Mouse (Mus musculus): ENCODE results near the gene Agr3.

The Agr3 gene

GRCm38 (mm10) chr12:35925402-35925801 is at the start of gene Agr3:
Gene Agr3 (plus strand): TSS chr12:35925620.
- DNase-seq (ENCODE audit: low read depth, low spot score) = no peak
- Histone ChIP-seq H3K36me3 (ENCODE audit: control insufficient read depth, insufficient read depth, low read length, poor library complexity, severe bottlenecking) (no peaks in the 10 kb centered on the region), H3K27me3 (ENCODE audit: control insufficient read depth, insufficient read depth, low read length, poor library complexity, severe bottlenecking) (no peaks in the 10 kb centered on the region)

DNA sequence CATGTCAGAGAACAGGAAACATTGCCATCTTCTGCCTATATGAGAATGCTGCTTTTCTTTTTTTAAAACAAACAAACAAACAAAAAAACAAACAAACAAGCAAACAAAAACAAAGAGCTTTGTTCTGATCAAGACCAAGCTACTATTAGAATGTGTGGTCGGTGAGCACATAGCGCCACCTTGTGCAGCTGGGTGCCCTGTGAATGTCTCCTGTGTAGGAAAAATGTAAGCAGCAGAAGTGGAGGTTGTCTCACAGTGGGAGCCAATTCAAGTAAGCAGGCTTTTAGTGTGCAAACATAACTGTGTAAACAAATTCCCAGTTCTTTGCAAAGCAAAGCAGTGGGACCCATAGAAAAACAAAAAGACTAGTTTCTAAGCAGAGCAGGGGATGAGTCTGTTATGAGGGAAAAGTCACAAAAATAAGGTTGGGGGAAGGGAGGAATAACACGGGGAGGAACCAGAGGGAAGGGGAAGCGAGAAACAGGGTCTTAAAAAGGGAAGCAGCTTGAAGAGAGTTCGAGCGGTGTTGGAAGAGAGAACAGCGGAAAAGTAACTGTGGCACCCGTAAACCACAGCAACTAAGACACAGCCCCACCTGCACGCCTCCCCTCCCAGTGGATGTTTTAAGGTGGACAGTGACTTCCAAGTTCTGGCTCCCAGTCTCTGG is 40.4 kb upstream of the Agr3 start:
- peak; percentile 31 for DNase-seq (ENCODE audit: low read depth, low spot score)
- no peaks in the 10 kb centered on the region for H3K27me3 ChIP-seq (ENCODE audit: control insufficient read depth, insufficient read depth, low read length, poor library complexity, severe bottlenecking)
- H3K36me3 ChIP-seq (ENCODE audit: control insufficient read depth, insufficient read depth, low read length, poor library complexity, severe bottlenecking) = no peaks in the 10 kb centered on the region

DNA sequence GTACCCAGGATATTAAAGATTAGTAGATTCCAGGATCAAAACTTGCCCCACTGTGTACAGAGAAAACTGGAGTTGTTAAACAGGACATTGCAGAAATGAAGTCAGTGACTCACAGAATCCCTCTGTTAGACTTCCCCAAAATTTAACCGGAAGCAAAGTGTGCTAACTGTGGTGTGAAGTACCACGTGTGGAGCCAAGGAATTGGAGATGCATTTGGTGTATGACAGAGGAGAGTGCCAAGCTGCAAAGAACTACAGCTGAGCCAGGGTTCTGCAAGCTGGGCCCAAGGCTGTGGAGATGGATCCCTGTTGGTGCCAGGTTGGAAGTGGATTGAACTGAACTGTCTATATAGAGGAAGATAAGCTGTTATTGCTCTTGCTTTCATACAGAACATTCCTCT is 36.0 kb upstream of the Agr3 start:
- H3K27me3 ChIP-seq (ENCODE audit: control insufficient read depth, insufficient read depth, low read length, poor library complexity, severe bottlenecking) = no peaks in the 10 kb centered on the region
- H3K36me3 ChIP-seq (ENCODE audit: control insufficient read depth, insufficient read depth, low read length, poor library complexity, severe bottlenecking) = no peaks in the 10 kb centered on the region
- no peak for DNase-seq (ENCODE audit: low read depth, low spot score)

DNA sequence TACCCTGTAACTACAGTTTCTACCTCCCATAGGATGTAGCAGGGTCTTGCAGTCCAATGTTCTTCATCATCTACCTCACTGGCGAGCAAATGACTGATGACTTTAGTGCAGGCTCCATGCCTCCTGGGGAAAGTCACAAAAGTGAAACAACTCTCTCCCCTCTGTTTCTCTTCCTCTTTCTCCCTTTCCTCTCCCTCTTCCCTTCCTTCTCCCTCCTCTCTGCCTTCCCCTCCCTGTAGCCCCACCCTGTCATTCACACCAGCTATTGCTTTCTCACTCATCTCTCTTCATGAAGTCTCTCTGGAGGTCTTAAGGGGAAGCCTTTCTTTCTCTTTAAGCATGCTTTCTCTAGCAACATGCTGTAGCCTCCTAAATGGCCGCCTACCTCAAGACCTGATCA is 34.7 kb upstream of the Agr3 start:
- no peak for DNase-seq (ENCODE audit: low read depth, low spot score)
- no peaks in the 10 kb centered on the region for H3K27me3 ChIP-seq (ENCODE audit: control insufficient read depth, insufficient read depth, low read length, poor library complexity, severe bottlenecking)
- H3K36me3 ChIP-seq (ENCODE audit: control insufficient read depth, insufficient read depth, low read length, poor library complexity, severe bottlenecking) = no peaks in the 10 kb centered on the region

DNA sequence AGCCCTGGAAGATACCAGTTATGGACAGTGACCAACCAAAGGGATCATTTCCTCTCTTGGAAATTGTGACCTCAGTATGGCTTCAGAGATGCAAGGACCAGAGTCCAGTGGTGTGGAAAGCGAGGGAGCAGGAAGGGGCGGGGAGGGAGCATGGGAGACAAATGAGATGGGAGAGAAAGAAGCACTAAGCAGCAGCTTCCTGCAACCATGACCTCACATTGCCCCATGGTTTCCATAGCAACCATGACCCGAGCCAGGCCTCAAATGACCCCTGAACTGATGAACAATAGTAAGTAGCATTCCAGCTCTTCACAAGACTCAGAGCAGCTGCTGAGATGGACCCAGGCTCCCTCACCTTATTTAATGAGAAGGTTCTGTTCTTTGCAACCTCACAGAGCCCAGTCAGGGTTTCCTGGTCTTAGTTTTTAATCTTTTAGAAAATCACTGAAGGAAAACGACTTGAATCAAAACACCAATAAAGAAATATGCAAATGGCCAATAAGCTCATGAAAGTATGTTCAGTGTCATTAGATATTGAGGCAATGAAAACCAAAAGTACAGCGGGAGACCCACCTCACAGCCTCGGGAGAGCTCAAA is 31.0 kb upstream of the Agr3 start:
- H3K27me3 ChIP-seq (ENCODE audit: control insufficient read depth, insufficient read depth, low read length, poor library complexity, severe bottlenecking) = no peaks in the 10 kb centered on the region
- DNase-seq (ENCODE audit: low read depth, low spot score) = no peak
- no peaks in the 10 kb centered on the region for H3K36me3 ChIP-seq (ENCODE audit: control insufficient read depth, insufficient read depth, low read length, poor library complexity, severe bottlenecking)

- Histone ChIP-seq H3K27me3 (ENCODE audit: control insufficient read depth, insufficient read depth, low read length, poor library complexity, severe bottlenecking) (no peaks in the 10 kb centered on the region), H3K36me3 (ENCODE audit: control insufficient read depth, insufficient read depth, low read length, poor library complexity, severe bottlenecking) (no peaks in the 10 kb centered on the region)
- peak; percentile 75 for DNase-seq (ENCODE audit: low read depth, low spot score)
These were observed 29.3 kb upstream of the Agr3 start for GRCm38 (mm10) chr12:35895875-35896763.

- no peaks in the 10 kb centered on the region for H3K36me3 ChIP-seq (ENCODE audit: control insufficient read depth, insufficient read depth, low read length, poor library complexity, severe bottlenecking)
- no peaks in the 10 kb centered on the region for H3K27me3 ChIP-seq (ENCODE audit: control insufficient read depth, insufficient read depth, low read length, poor library complexity, severe bottlenecking)
- DNase-seq (ENCODE audit: low read depth, low spot score) = no peak
These were observed 28.6 kb upstream of the Agr3 start for GRCm38 (mm10) chr12:35896764-35897282.

- Histone ChIP-seq H3K36me3 (ENCODE audit: control insufficient read depth, insufficient read depth, low read length, poor library complexity, severe bottlenecking) (no peaks in the 10 kb centered on the region), H3K27me3 (ENCODE audit: control insufficient read depth, insufficient read depth, low read length, poor library complexity, severe bottlenecking) (no peaks in the 10 kb centered on the region)
- DNase-seq (ENCODE audit: low read depth, low spot score) = no peak
These were observed 14.8 kb upstream of the Agr3 start for GRCm38 (mm10) chr12:35910632-35911031.

DNA sequence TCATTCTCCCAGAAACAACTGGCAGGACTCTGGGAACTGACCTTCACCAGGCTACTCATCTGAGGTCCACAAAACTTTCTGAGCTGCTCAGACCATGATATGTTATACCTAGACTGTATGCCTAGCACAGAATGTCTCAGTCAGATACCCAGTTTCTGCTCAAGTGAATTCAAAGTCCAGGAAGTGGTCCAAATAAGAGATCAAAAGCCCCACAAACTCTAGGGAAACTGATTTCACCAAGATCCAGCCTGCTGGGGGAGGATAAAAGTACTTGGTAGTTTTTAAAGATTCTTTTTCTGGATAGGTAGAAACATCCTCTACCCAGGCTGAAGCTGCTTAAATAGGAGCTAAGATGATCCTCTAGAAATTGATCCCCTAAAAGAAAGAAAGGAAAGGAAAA is 9.6 kb upstream of the Agr3 start:
- no peak for DNase-seq (ENCODE audit: low read depth, low spot score)
- Histone ChIP-seq H3K27me3 (ENCODE audit: control insufficient read depth, insufficient read depth, low read length, poor library complexity, severe bottlenecking) (no peaks in the 10 kb centered on the region), H3K36me3 (ENCODE audit: control insufficient read depth, insufficient read depth, low read length, poor library complexity, severe bottlenecking) (no peaks in the 10 kb centered on the region)

DNA sequence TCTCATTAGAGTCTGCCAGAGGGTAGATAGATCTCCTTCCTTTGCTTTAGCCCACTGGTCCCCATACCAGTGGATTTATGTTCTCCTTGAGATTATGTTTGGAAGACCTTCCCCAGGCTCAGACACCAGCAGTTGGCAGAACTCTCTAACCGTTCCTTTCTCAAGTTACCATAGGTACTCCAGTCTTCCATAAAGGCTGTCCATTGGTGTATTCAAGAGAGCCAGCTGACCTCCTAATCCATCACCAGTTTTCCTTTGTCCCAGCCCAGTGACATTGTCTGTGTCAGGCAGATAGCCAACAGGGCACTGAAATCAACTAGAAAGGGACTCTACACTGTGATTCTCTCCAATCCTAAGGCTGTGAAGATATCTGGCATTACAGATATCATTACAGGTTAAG is 9.0 kb upstream of the Agr3 start:
- H3K27me3 ChIP-seq (ENCODE audit: control insufficient read depth, insufficient read depth, low read length, poor library complexity, severe bottlenecking) = no peaks in the 10 kb centered on the region
- H3K36me3 ChIP-seq (ENCODE audit: control insufficient read depth, insufficient read depth, low read length, poor library complexity, severe bottlenecking) = no peaks in the 10 kb centered on the region
- DNase-seq (ENCODE audit: low read depth, low spot score) = no peak

GRCm38 (mm10) chr12:35918031-35918430 is 7.4 kb upstream of the Agr3 start:
- Histone ChIP-seq H3K27me3 (ENCODE audit: control insufficient read depth, insufficient read depth, low read length, poor library complexity, severe bottlenecking) (no peaks in the 10 kb centered on the region), H3K36me3 (ENCODE audit: control insufficient read depth, insufficient read depth, low read length, poor library complexity, severe bottlenecking) (no peaks in the 10 kb centered on the region)
- DNase-seq (ENCODE audit: low read depth, low spot score) = no peak

- Histone ChIP-seq H3K36me3 (ENCODE audit: control insufficient read depth, insufficient read depth, low read length, poor library complexity, severe bottlenecking) (no peaks in the 10 kb centered on the region), H3K27me3 (ENCODE audit: control insufficient read depth, insufficient read depth, low read length, poor library complexity, severe bottlenecking) (no peaks in the 10 kb centered on the region)
- no peak for DNase-seq (ENCODE audit: low read depth, low spot score)
These were observed 2.4 kb downstream of the Agr3 start for GRCm38 (mm10) chr12:35927804-35928203.

DNA sequence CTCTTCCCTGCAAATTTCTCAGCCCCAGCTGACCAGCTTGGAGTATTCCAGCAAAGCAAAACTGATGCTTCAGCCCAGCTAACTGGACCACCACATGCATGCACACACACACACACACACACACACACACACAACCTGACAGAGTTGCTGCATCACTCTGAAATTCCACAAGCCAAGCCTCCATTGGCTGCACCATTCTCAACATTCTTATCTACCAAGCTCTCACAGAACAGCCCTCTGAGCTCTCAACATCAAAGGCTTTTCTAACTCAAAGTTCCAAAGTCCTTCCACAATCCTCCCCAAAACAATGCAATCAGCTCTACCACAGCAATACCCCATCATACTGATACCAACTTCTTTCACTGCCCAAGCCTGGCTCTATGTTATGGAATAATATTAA is 7.4 kb downstream of the Agr3 start:
- H3K36me3 ChIP-seq (ENCODE audit: control insufficient read depth, insufficient read depth, low read length, poor library complexity, severe bottlenecking) = no peaks in the 10 kb centered on the region
- no peaks in the 10 kb centered on the region for H3K27me3 ChIP-seq (ENCODE audit: control insufficient read depth, insufficient read depth, low read length, poor library complexity, severe bottlenecking)
- DNase-seq (ENCODE audit: low read depth, low spot score) = no peak

- no peak for DNase-seq (ENCODE audit: low read depth, low spot score)
- H3K36me3 ChIP-seq (ENCODE audit: control insufficient read depth, insufficient read depth, low read length, poor library complexity, severe bottlenecking) = no peaks in the 10 kb centered on the region
These were observed 26.3 kb downstream of the Agr3 start for GRCm38 (mm10) chr12:35951757-35952156.

GRCm38 (mm10) chr12:35957235-35957634 is 31.8 kb downstream of the Agr3 start:
- Histone ChIP-seq H3K27me3 (ENCODE audit: control insufficient read depth, insufficient read depth, low read length, poor library complexity, severe bottlenecking) (no peaks in the 10 kb centered on the region), H3K36me3 (ENCODE audit: control insufficient read depth, insufficient read depth, low read length, poor library complexity, severe bottlenecking) (no peaks in the 10 kb centered on the region)
- DNase-seq (ENCODE audit: low read depth, low spot score) = peak; percentile 41

More at GRCm38 (mm10) chr12:35951757-35952156, 26.3 kb downstream of the Agr3 start:
- no peaks in the 10 kb centered on the region for H3K27me3 ChIP-seq (ENCODE audit: control insufficient read depth, insufficient read depth, low read length, poor library complexity, severe bottlenecking)

Data from splenic B cell, adult 2 months (primary cell).